Mouse (Mus musculus): Measurements from ENCODE around the gene Fibcd1. TPM values are rescaled to one million over a fixed set of nuclear protein-coding genes. Genes with fewer than 3 reads are reported as not detected.

Gene Fibcd1
- polyA plus RNA-seq, 2 experiments = 0.28 to 0.34 TPM

- no peak overlapping the region for H3K4me2 ChIP-seq (replicated peaks; ENCODE audit: low read depth, low read length, severe bottlenecking)
- 0 out of 2 replicates have a peak, but pooled peaks cover 3% of the 10 kb centered on the region for H3K27me3 ChIP-seq (ENCODE audit: control insufficient read depth, insufficient read depth, low read length)
- H3K27ac ChIP-seq (replicated peaks; ENCODE audit: low read depth, low read length) = no peak overlapping the region
- no peaks in the 10 kb centered on the region for H3K36me3 ChIP-seq (ENCODE audit: control insufficient read depth, insufficient read depth, low read length)
- 83% methylated on average over 12 of the region's 15 CpGs for WGBS
- no peak overlapping the region for H3K9ac ChIP-seq (ENCODE audit: low read depth, low read length, severe bottlenecking)
- no peak for ATAC-seq (ENCODE audit: low FRiP score, low read depth)
- no peaks in the 10 kb centered on the region for H3K9me3 ChIP-seq (ENCODE audit: control insufficient read depth, low read length)
- DNase-seq (ENCODE audit: low spot score) = no peak
- TF ChIP-seq POLR2A (IDR thresholded peaks at IDR 0.05; ENCODE audit: borderline replicate concordance, extremely low read depth, insufficient read depth, insufficient read length) = no peak
- H3K4me1 ChIP-seq (ENCODE audit: control insufficient read depth, insufficient read depth, low read length) = peaks cover 15% of the 10 kb centered on the region
- no peak overlapping the region for H3K4me3 ChIP-seq (replicated peaks; ENCODE audit: low read length)
Observed at GRCm38 (mm10) chr2:31823933-31824730, 21.7 kb downstream of the Fibcd1 start.

DNA sequence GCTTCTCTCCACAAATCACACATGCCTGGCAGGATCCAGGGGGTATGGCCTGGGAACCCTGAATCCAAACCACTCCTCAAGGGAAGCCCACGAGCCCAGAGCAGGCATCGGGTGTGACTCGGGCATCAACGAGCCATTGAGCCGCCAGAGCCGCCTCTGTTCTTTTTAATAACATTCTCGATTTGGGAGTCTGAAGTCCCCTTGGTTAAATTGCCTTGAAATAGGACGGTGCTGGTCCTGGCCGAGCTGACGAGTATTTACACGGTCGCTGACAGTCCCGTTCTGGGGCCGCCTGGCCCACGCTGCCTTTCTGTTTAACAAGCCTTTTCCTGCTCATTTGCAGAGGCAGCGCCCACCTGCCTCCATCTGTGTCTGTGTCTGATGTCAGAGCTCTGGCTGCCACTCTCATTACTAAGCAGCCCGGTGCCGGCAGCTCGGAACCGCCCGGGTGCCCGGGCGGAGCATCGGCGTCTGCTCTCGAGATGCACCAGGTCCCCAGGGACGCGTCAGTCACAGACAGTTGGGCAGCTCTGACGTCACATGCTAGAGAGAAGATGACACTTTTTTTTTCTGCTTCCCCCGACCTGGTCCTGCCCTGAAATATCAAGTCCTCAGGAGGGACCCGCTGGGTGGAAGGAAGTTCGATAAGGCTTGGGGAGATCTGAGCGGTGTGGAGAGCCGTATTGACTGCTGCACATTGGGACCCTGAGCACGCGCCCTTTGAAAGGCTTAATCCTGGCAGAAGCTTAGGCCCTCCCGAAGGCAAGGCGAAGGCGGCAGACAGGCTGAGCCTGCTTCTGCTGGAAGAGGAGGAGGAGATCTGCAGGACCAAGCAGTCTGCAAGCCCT, 23.1 kb downstream of the Fibcd1 start:
- no peak for DNase-seq (ENCODE audit: low spot score)
- 0 out of 2 replicates have a peak, but pooled peaks cover 3% of the 10 kb centered on the region for H3K27me3 ChIP-seq (ENCODE audit: control insufficient read depth, insufficient read depth, low read length)
- peaks cover 9% of the 10 kb centered on the region for H3K4me1 ChIP-seq (ENCODE audit: control insufficient read depth, insufficient read depth, low read length)
- no peaks in the 10 kb centered on the region for H3K9me3 ChIP-seq (ENCODE audit: control insufficient read depth, low read length)
- peak overlapping the region; percentile 13 for H3K4me3 ChIP-seq (replicated peaks; ENCODE audit: low read length)
- 11% methylated on average over 39 of the region's 39 CpGs for WGBS
- ATAC-seq (ENCODE audit: low FRiP score, low read depth) = no peak
- no peak overlapping the region for H3K27ac ChIP-seq (replicated peaks; ENCODE audit: low read depth, low read length)
- no peak for TF ChIP-seq POLR2A (IDR thresholded peaks at IDR 0.05; ENCODE audit: borderline replicate concordance, extremely low read depth, insufficient read depth, insufficient read length)
- H3K9ac ChIP-seq (ENCODE audit: low read depth, low read length, severe bottlenecking) = no peak overlapping the region
- no peaks in the 10 kb centered on the region for H3K36me3 ChIP-seq (ENCODE audit: control insufficient read depth, insufficient read depth, low read length)
- H3K4me2 ChIP-seq (replicated peaks; ENCODE audit: low read depth, low read length, severe bottlenecking) = peak overlapping the region; percentile 39

GRCm38 (mm10) chr2:31815367-31815766, 30.4 kb downstream of the Fibcd1 start:
- H3K27ac ChIP-seq (replicated peaks; ENCODE audit: low read depth, low read length) = no peak overlapping the region
- DNase-seq (ENCODE audit: low spot score) (peak; percentile 38), ATAC-seq (ENCODE audit: low FRiP score, low read depth) (no peak)
- TF ChIP-seq POLR2A (IDR thresholded peaks at IDR 0.05; ENCODE audit: borderline replicate concordance, extremely low read depth, insufficient read depth, insufficient read length) = no peak
- H3K36me3 ChIP-seq (ENCODE audit: control insufficient read depth, insufficient read depth, low read length) = no peaks in the 10 kb centered on the region
- no peaks in the 10 kb centered on the region for H3K9me3 ChIP-seq (ENCODE audit: control insufficient read depth, low read length)
- WGBS = 26% methylated on average over 5 of the region's 5 CpGs
- no peaks in the 10 kb centered on the region for H3K4me1 ChIP-seq (ENCODE audit: control insufficient read depth, insufficient read depth, low read length)
- H3K9ac ChIP-seq (ENCODE audit: low read depth, low read length, severe bottlenecking) = no peak overlapping the region
- H3K27me3 ChIP-seq (ENCODE audit: control insufficient read depth, insufficient read depth, low read length) = no peaks in the 10 kb centered on the region
- no peak overlapping the region for H3K4me3 ChIP-seq (replicated peaks; ENCODE audit: low read length)
- no peak overlapping the region for H3K4me2 ChIP-seq (replicated peaks; ENCODE audit: low read depth, low read length, severe bottlenecking)

- no peak overlapping the region for H3K27ac ChIP-seq (replicated peaks; ENCODE audit: low read depth, low read length)
- H3K27me3 ChIP-seq (ENCODE audit: control insufficient read depth, insufficient read depth, low read length) = no peaks in the 10 kb centered on the region
- 69% methylated on average over 7 of the region's 7 CpGs for WGBS
- H3K9ac ChIP-seq (ENCODE audit: low read depth, low read length, severe bottlenecking) = no peak overlapping the region
- H3K4me1 ChIP-seq (ENCODE audit: control insufficient read depth, insufficient read depth, low read length) = peaks cover 4% of the 10 kb centered on the region
- no peak for ATAC-seq (ENCODE audit: low FRiP score, low read depth)
- no peak overlapping the region for H3K4me2 ChIP-seq (replicated peaks; ENCODE audit: low read depth, low read length, severe bottlenecking)
- TF ChIP-seq POLR2A (IDR thresholded peaks at IDR 0.05; ENCODE audit: borderline replicate concordance, extremely low read depth, insufficient read depth, insufficient read length) = no peak
- no peak for DNase-seq (ENCODE audit: low spot score)
- no peaks in the 10 kb centered on the region for H3K36me3 ChIP-seq (ENCODE audit: control insufficient read depth, insufficient read depth, low read length)
- H3K9me3 ChIP-seq (ENCODE audit: control insufficient read depth, low read length) = no peaks in the 10 kb centered on the region
- H3K4me3 ChIP-seq (replicated peaks; ENCODE audit: low read length) = no peak overlapping the region
Observed at GRCm38 (mm10) chr2:31814699-31815098, 31.1 kb downstream of the Fibcd1 start.

- no peak overlapping the region for H3K9ac ChIP-seq (ENCODE audit: low read depth, low read length, severe bottlenecking)
- H3K36me3 ChIP-seq (ENCODE audit: control insufficient read depth, insufficient read depth, low read length) = no peaks in the 10 kb centered on the region
- no peak overlapping the region for H3K4me3 ChIP-seq (replicated peaks; ENCODE audit: low read length)
- no peak for TF ChIP-seq POLR2A (IDR thresholded peaks at IDR 0.05; ENCODE audit: borderline replicate concordance, extremely low read depth, insufficient read depth, insufficient read length)
- WGBS = 81% methylated on average over 4 of the region's 4 CpGs
- H3K4me2 ChIP-seq (replicated peaks; ENCODE audit: low read depth, low read length, severe bottlenecking) = no peak overlapping the region
- peaks cover 10% of the 10 kb centered on the region for H3K4me1 ChIP-seq (ENCODE audit: control insufficient read depth, insufficient read depth, low read length)
- no peaks in the 10 kb centered on the region for H3K9me3 ChIP-seq (ENCODE audit: control insufficient read depth, low read length)
- no peaks in the 10 kb centered on the region for H3K27me3 ChIP-seq (ENCODE audit: control insufficient read depth, insufficient read depth, low read length)
- no peak for DNase-seq (ENCODE audit: low spot score)
- ATAC-seq (ENCODE audit: low FRiP score, low read depth) = no peak
- no peak overlapping the region for H3K27ac ChIP-seq (replicated peaks; ENCODE audit: low read depth, low read length)
Observed at GRCm38 (mm10) chr2:31813641-31814040, 32.2 kb downstream of the Fibcd1 start.
